Mouse (Mus musculus): ENCODE measurements around the gene Meis1.

DNA sequence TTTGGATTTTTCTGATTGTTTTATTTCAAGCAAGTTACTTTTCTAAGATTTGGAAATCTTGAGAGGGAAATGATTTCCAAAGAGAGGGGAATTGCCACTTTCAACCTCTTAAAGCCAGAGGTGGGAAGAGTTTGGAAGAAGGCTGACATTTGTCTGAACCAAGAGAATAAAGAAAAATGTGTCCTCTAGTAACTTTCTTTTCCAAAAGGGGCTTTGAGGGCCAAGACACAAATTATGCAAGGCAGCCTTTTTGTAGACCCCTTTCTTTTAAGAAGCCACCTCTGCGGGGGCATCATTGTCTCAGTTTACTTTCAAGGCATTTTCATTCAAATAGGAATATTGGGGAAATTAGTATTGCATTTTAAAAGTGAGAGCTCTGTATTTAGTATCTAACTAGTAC is 1.5 kb downstream of the Meis1 start:
- no peak for TF ChIP-seq ZNF384 (IDR thresholded peaks at IDR 0.05; ENCODE audit: low read depth, low read length)
- TF ChIP-seq ZC3H11A (IDR thresholded peaks at IDR 0.05; ENCODE audit: borderline replicate concordance, low read depth, low read length): no peak
- no peak for TF ChIP-seq CHD2 (IDR thresholded peaks at IDR 0.05; ENCODE audit: low read depth, low read length)

Measured in ES-E14 (cell line).